Mouse (Mus musculus) embryo, embryonic 10.5 days (tissue): ENCODE results near the gene Fyco1.
A peak's percentile ranks its signal among the peaks of the same experiment; 100 is the strongest.
"Not testable (repeated sequence)": the region's sequence is repeated elsewhere in the genome, so short reads cannot be mapped to it uniquely, and the experiment has no call there.

ENCODE experiments used
- DNase-seq: peaks from one replicate; pipeline ENCODE4 v3.0.0-alpha.2; 2015; ENCODE audit warnings: low spot score

The Fyco1 gene

GRCm38 (mm10) chr9:123814821-123815220, 36.9 kb downstream of the Fyco1 start:
- DNase-seq = no peak

GRCm38 (mm10) chr9:123814326-123814725, 37.4 kb downstream of the Fyco1 start:
- no peak for DNase-seq

- DNase-seq = no peak
These were observed 39.9 kb downstream of the Fyco1 start for GRCm38 (mm10) chr9:123811831-123812230.

GRCm38 (mm10) chr9:123808583-123808982, 43.1 kb downstream of the Fyco1 start:
- DNase-seq = no peak

DNA sequence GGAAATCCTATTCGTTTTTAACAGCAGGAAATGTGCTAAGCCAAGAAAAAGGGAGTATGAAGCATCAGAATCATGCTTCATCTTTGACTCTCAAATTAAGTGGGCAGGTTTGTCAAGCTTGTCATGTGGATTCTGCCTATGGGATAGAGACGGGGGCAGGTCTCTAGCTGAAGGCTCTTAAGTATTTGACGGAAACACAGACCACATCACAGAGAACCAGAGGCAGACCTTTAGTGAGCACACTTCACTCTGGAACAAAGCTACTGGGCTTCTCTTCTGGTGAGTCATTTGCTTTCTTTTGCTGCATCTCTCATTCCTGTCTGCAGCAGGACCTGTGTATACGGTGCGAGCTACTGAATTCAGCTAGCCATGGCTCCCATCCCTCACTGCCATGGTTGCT, 45.4 kb downstream of the Fyco1 start, which contains the start of gene Cxcr6:
TSS of gene Cxcr6 (plus strand) at position 209 of the 400 bp plus-strand sequence.
- no peak for DNase-seq

- DNase-seq = no peak
These were observed 46.5 kb downstream of the Fyco1 start for GRCm38 (mm10) chr9:123805241-123805640.

- DNase-seq = no peak
These were observed 48.8 kb downstream of the Fyco1 start for GRCm38 (mm10) chr9:123802896-123803295.

DNA sequence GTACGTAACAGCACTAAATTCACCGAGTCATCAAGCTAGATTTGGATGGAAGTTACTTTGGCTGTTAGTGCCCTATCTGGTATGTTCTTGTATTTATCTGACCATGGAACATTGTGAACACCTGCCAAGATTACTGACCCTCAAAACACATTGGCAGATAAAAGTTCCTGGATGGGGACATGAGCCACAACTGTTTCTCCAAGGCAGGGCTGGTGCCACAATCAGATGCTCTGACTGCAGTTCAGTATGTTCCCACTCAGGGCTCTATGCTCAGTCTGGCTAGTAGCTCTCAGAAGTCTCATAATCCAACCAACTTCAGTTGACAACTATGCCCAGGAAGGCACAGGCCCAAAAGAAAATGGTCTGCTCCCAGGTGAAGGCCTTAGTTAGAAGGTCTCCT, 49.3 kb downstream of the Fyco1 start:
- no peak for DNase-seq

- DNase-seq = no peak
These were observed 50.2 kb downstream of the Fyco1 start for GRCm38 (mm10) chr9:123801527-123801926.

DNA sequence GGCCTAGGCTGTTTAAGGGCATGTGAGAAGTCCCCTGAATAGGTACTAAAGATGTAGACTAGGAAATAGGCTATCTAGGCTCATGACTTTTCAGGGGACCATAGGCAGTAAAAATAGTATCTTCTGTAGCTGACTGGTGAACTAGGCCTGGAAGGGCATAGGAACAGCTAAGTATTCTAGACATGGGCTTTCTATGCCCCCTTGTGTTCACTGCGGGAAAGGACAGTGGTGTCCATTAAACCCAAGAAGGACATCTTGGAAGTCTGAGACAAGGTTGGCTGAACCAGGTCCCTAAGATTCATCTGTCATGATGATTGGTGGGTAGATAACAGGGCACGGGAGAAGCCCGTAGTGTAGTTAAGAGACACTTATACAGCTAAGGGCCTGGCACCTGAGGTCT, 55.5 kb downstream of the Fyco1 start:
- DNase-seq = peak; percentile 70

GRCm38 (mm10) chr9:123788855-123789529, 62.7 kb downstream of the Fyco1 start:
- DNase-seq = no peak

DNA sequence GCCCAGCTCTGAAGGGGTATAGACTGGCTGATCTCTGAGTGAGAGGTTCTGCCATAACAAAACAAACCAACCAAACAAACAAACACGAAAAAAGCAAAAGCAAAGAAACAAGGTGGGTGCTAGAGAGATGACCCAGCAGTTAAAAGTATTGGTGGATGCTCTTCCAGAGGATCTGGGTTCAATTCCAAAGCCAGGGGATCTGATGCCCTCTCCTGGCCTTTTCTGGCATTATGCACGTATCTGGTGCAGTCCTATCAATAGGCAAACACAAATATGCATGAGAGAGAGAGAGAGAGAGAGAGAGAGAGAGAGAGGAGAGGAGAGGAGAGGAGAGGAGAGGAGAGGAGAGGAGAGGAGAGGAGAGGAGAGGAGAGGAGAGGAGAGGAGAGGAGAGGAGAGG, 78.4 kb downstream of the Fyco1 start:
- DNase-seq = peak; percentile 33

DNA sequence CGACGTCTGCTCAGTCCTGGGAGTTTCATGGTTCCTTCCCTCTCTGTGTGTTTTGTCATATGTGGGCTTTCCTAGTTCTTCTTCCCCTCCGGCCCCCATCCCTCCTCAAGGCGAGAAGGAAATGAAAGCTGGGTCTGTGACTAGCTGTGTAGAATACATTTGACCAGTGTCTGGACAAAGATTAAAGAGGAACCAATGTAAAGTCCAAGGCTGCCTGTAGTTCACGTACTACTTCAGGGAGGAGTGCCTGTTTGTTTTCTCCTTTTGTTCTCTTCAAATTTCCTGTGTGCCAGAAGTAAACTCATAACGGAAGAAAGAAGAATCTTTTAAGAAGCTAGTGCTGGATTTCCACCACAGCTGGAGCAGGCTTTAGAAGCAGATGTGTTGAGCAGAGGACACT, 82.2 kb downstream of the Fyco1 start:
- DNase-seq = no peak

- no peak for DNase-seq
These were observed 83.3 kb downstream of the Fyco1 start for GRCm38 (mm10) chr9:123768443-123768842.

- DNase-seq = no peak
These were observed 84.7 kb downstream of the Fyco1 start for GRCm38 (mm10) chr9:123766996-123767395.

GRCm38 (mm10) chr9:123763771-123764170, 87.9 kb downstream of the Fyco1 start:
- DNase-seq = no peak

DNA sequence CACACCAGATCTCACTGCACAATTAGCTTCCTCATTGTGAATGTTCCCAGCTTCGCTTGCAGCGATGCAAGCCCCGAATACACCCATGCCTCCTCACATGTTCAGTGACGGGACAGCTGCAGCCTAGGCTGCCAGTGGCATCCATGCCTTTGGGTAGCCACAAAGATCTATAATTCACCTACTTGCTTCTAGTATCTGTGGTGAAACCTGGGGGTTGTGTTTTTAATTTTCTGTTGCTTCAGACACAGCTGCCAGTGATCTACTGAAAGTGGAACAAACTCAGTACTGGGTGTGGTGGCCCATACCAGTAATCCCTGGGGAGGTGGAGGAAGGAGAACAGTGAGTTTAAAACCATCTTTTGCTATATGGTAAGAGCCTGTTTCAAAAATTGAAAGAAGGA, 88.8 kb downstream of the Fyco1 start:
- no peak for DNase-seq

- no peak for DNase-seq
These were observed 90.9 kb downstream of the Fyco1 start for GRCm38 (mm10) chr9:123760806-123761205.

DNA sequence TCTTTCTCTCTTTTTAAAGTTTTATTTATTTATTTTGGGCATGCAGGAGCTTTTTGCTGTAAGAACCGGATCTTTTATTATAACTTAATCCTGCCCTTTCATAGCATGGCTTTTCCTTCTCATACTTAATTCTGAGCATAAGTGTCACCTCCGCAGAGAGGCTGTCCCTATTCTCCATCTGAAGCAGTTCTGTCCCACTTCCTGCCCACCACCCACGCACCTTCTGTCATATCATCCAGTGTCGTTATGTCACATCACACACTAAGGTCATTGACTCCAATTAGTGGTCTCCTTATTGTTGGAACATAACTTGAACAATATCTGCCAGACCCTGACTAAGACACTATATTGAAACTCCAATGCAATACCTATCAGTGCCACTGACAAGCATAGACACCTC, 93.1 kb downstream of the Fyco1 start:
- DNase-seq = no peak

DNA sequence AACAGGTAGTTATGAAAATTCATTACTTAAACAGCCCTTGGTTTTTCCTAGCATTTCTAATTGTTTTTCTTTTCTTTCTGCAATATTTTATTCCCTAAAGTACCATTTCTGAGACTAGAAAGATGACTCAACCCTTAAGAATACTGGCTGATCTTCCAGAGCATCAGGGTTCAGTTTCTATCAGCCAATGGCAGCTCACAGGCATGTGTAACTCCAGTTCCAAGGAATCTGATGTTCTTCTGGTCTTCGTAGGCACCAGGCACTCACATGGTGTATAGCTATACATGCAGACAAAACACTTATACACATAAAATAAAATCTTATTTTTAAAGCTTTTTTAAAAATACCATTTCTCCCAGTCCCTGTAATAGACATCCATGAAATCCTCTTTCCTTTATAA, 93.5 kb downstream of the Fyco1 start:
- DNase-seq = no peak

DNA sequence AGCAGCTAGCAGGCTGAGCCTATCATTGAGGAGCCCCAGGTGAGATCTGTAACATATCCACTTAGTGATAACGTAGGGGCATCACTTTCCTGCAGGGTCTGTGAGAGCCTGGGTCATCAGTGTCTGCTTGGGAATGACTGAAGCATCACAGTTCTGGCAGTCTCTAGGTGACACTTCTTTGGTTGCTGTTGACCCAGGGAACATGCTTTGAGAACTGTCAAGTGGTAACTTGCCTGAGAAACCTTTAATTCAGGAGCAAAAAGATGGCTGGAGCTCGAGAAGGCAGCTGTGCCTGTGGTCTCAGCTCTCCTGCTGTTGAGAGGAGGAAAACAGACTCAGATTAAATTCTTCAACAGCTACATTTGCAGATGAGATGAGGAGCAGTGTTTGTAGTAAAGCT, 94.4 kb downstream of the Fyco1 start:
- no peak for DNase-seq

- no peak for DNase-seq
These were observed 94.9 kb downstream of the Fyco1 start for GRCm38 (mm10) chr9:123756752-123757151.

DNA sequence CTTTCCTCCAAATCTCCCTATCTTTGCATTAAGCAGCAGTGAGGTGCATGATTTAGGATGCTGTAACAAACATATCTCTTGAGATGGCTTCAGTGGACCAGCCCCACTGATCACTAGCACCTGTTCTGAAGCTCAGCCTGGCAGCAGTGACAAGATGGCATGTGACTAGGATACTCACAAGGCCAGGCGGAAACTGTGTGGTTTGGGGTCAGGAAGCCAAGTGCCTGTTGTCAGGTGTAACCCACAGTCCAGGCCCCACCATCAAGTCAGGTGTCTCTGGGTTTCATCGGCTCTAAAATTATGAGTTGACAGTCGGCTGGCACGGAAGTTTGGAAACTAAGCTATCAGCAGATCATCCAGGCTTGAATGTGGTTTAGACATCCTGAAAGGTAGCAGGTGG, 97.4 kb downstream of the Fyco1 start:
- no peak for DNase-seq

- DNase-seq = not testable (repeated sequence)
These were observed 102.0 kb downstream of the Fyco1 start for GRCm38 (mm10) chr9:123749687-123750086.
